Mouse (Mus musculus): ENCODE results near the gene Ppm1l. TPM values are rescaled to one million over a fixed set of nuclear protein-coding genes. Genes with fewer than 3 reads are reported as not detected.

Ppm1l gene
- polyA plus RNA-seq, 1 experiment: 6.8 TPM

- Histone ChIP-seq H3K27me3 (ENCODE audit: control insufficient read depth, insufficient read depth, insufficient read length) (no peaks in the 10 kb centered on the region), H3K4me2 (ENCODE audit: low read depth) (no peak overlapping the region), H3K4me3 (no peak overlapping the region), H3K79me2 (ENCODE audit: control insufficient read depth, insufficient read depth) (no peaks in the 10 kb centered on the region), H3K36me3 (ENCODE audit: control insufficient read depth, insufficient read depth) (no peaks in the 10 kb centered on the region), H3ac (ENCODE audit: control insufficient read depth, insufficient read length) (no peak overlapping the region)
- TF ChIP-seq CEBPB (IDR thresholded peaks at IDR 0.05; ENCODE audit: insufficient read depth, poor library complexity, severe bottlenecking) (no peak), MYOG (IDR thresholded peaks at IDR 0.05; ENCODE audit: control insufficient read depth in 1 of 3, insufficient read depth in 1 of 3, insufficient read length in 2 of 3, low read depth in 2 of 3) (no peak), TCF3 (IDR thresholded peaks at IDR 0.05; ENCODE audit: insufficient read length, low read depth) (no peak), MAX (IDR thresholded peaks at IDR 0.05; ENCODE audit: low read depth) (no peak), POLR2AphosphoS2 (IDR thresholded peaks at IDR 0.05; ENCODE audit: insufficient read length, low read depth) (no peak), TCF12 (IDR thresholded peaks at IDR 0.05; ENCODE audit: insufficient read depth, poor library complexity, severe bottlenecking) (no peak), SRF (IDR thresholded peaks at IDR 0.05; ENCODE audit: control insufficient read depth, insufficient read length, low read depth) (no peak), REST (IDR thresholded peaks at IDR 0.05; ENCODE audit: insufficient read depth, insufficient read length) (no peak), MYOD1 (IDR thresholded peaks at IDR 0.05; ENCODE audit: control insufficient read depth in 1 of 3, insufficient read length in 2 of 3, low read depth in 2 of 3) (no peak), POLR2A (IDR thresholded peaks at IDR 0.05; ENCODE audit: insufficient read length, low read depth) (no peak)
Observed at GRCm38 (mm10) chr3:69548704-69549455, 232.2 kb downstream of the Ppm1l start.

- no peaks in the 10 kb centered on the region for H3K36me3 ChIP-seq (ENCODE audit: control insufficient read depth, insufficient read depth)
- no peaks in the 10 kb centered on the region for H3K27me3 ChIP-seq (ENCODE audit: control insufficient read depth, insufficient read depth, insufficient read length)
- H3K79me2 ChIP-seq (ENCODE audit: control insufficient read depth, insufficient read depth): no peaks in the 10 kb centered on the region
- no peak overlapping the region for H3K4me3 ChIP-seq
- TF ChIP-seq MYOG (IDR thresholded peaks at IDR 0.05; ENCODE audit: control insufficient read depth in 1 of 3, insufficient read depth in 1 of 3, insufficient read length in 2 of 3, low read depth in 2 of 3) (no peak), SRF (IDR thresholded peaks at IDR 0.05; ENCODE audit: control insufficient read depth, insufficient read length, low read depth) (no peak), CEBPB (IDR thresholded peaks at IDR 0.05; ENCODE audit: insufficient read depth, poor library complexity, severe bottlenecking) (no peak), TCF3 (IDR thresholded peaks at IDR 0.05; ENCODE audit: insufficient read length, low read depth) (no peak), MYOD1 (IDR thresholded peaks at IDR 0.05; ENCODE audit: control insufficient read depth in 1 of 3, insufficient read length in 2 of 3, low read depth in 2 of 3) (no peak), POLR2AphosphoS2 (IDR thresholded peaks at IDR 0.05; ENCODE audit: insufficient read length, low read depth) (no peak), POLR2A (IDR thresholded peaks at IDR 0.05; ENCODE audit: insufficient read length, low read depth) (no peak), E2F4 (IDR thresholded peaks at IDR 0.05; ENCODE audit: insufficient read depth) (no peak), TCF12 (IDR thresholded peaks at IDR 0.05; ENCODE audit: insufficient read depth, poor library complexity, severe bottlenecking) (no peak), MAX (IDR thresholded peaks at IDR 0.05; ENCODE audit: low read depth) (no peak), USF1 (IDR thresholded peaks at IDR 0.05; ENCODE audit: low read depth) (no peak)
- no peak overlapping the region for H3ac ChIP-seq (ENCODE audit: control insufficient read depth, insufficient read length)
- H3K4me2 ChIP-seq (ENCODE audit: low read depth): no peak overlapping the region
Observed at GRCm38 (mm10) chr3:69549602-69550001, 232.9 kb downstream of the Ppm1l start.

GRCm38 (mm10) chr3:69555511-69555910, 238.8 kb downstream of the Ppm1l start:
- H3K4me3 ChIP-seq: no peak overlapping the region
- no peak overlapping the region for H3ac ChIP-seq (ENCODE audit: control insufficient read depth, insufficient read length)
- H3K79me2 ChIP-seq (ENCODE audit: control insufficient read depth, insufficient read depth): no peaks in the 10 kb centered on the region
- no peaks in the 10 kb centered on the region for H3K27me3 ChIP-seq (ENCODE audit: control insufficient read depth, insufficient read depth, insufficient read length)
- H3K4me2 ChIP-seq (ENCODE audit: low read depth): no peak overlapping the region
- H3K36me3 ChIP-seq (ENCODE audit: control insufficient read depth, insufficient read depth): no peaks in the 10 kb centered on the region
- no peak for TF ChIP-seq E2F4 (IDR thresholded peaks at IDR 0.05; ENCODE audit: insufficient read depth)
- TF ChIP-seq REST (IDR thresholded peaks at IDR 0.05; ENCODE audit: insufficient read depth, insufficient read length): no peak
- TF ChIP-seq POLR2A (IDR thresholded peaks at IDR 0.05; ENCODE audit: insufficient read length, low read depth): no peak
- no peak for TF ChIP-seq SRF (IDR thresholded peaks at IDR 0.05; ENCODE audit: control insufficient read depth, insufficient read length, low read depth)
- TF ChIP-seq MYOD1 (IDR thresholded peaks at IDR 0.05; ENCODE audit: control insufficient read depth in 1 of 3, insufficient read length in 2 of 3, low read depth in 2 of 3): no peak
- TF ChIP-seq POLR2AphosphoS2 (IDR thresholded peaks at IDR 0.05; ENCODE audit: insufficient read length, low read depth): no peak
- no peak for TF ChIP-seq MYOG (IDR thresholded peaks at IDR 0.05; ENCODE audit: control insufficient read depth in 1 of 3, insufficient read depth in 1 of 3, insufficient read length in 2 of 3, low read depth in 2 of 3)
- TF ChIP-seq CEBPB (IDR thresholded peaks at IDR 0.05; ENCODE audit: insufficient read depth, poor library complexity, severe bottlenecking): no peak

- Histone ChIP-seq H3K79me2 (ENCODE audit: control insufficient read depth, insufficient read depth) (no peaks in the 10 kb centered on the region), H3K36me3 (ENCODE audit: control insufficient read depth, insufficient read depth) (no peaks in the 10 kb centered on the region), H3ac (ENCODE audit: control insufficient read depth, insufficient read length) (no peak overlapping the region), H3K4me2 (ENCODE audit: low read depth) (no peak overlapping the region), H3K27me3 (ENCODE audit: control insufficient read depth, insufficient read depth, insufficient read length) (no peaks in the 10 kb centered on the region), H3K4me3 (no peak overlapping the region)
- no peak for TF ChIP-seq MAX (IDR thresholded peaks at IDR 0.05; ENCODE audit: low read depth)
- no peak for TF ChIP-seq MYOG (IDR thresholded peaks at IDR 0.05; ENCODE audit: control insufficient read depth in 1 of 3, insufficient read depth in 1 of 3, insufficient read length in 2 of 3, low read depth in 2 of 3)
- no peak for TF ChIP-seq USF1 (IDR thresholded peaks at IDR 0.05; ENCODE audit: low read depth)
- no peak for TF ChIP-seq CEBPB (IDR thresholded peaks at IDR 0.05; ENCODE audit: insufficient read depth, poor library complexity, severe bottlenecking)
- TF ChIP-seq TCF3 (IDR thresholded peaks at IDR 0.05; ENCODE audit: insufficient read length, low read depth): no peak
- TF ChIP-seq REST (IDR thresholded peaks at IDR 0.05; ENCODE audit: insufficient read depth, insufficient read length): no peak
- TF ChIP-seq SRF (IDR thresholded peaks at IDR 0.05; ENCODE audit: control insufficient read depth, insufficient read length, low read depth): no peak
- TF ChIP-seq E2F4 (IDR thresholded peaks at IDR 0.05; ENCODE audit: insufficient read depth): no peak
Observed at GRCm38 (mm10) chr3:69556092-69556778, 239.6 kb downstream of the Ppm1l start.

Measured in myocyte (in vitro differentiated cells).